Comparison of ENCODE assay signal across 8 mouse cellular contexts in genomic region chr17:50136060-50136459, GRCm38 (mm10). TPM values are rescaled to one million over a fixed set of nuclear protein-coding genes. Genes with fewer than 3 reads are reported as not detected.
DNase-seq lines count a peak whose midpoint lies in the region; ATAC-seq lines count a peak whose summit lies in the region.

No protein-coding gene starts in this region.

- 78% methylated on average over 9 of the region's 9 CpGs for WGBS in hindbrain, embryonic 14.5 days
- WGBS in hindbrain, embryonic 11.5 days, result 89% methylated on average over 9 of the region's 9 CpGs

- ATAC-seq in hindbrain, embryonic 14.5 days (ENCODE audit: low FRiP score), result peak; percentile 53; the same call in 1 of the 2 replicates
- no peak for ATAC-seq in hindbrain, embryonic 11.5 days (ENCODE audit: low FRiP score)
- ATAC-seq in common myeloid progenitor, adult 5-6 weeks (replicated peaks; ENCODE audit: low read depth, poor library complexity, severe bottlenecking), result peak; percentile 87
- peak; percentile 73 for ATAC-seq in megakaryocyte, adult 5-6 weeks (ENCODE audit: poor library complexity, severe bottlenecking)

- no peak overlapping the region for H3K4me3 ChIP-seq in hindbrain, embryonic 14.5 days (replicated peaks; ENCODE audit: low read length)
- H3K4me3 ChIP-seq in hindbrain, embryonic 11.5 days (ENCODE audit: low read depth, low read length), result no peak overlapping the region

- H3K9ac ChIP-seq in hindbrain, embryonic 14.5 days, result no peak overlapping the region
- H3K9ac ChIP-seq in hindbrain, embryonic 11.5 days (ENCODE audit: low read depth, low read length), result no peak overlapping the region

- no peaks in the 10 kb centered on the region for H3K9me3 ChIP-seq in hindbrain, embryonic 14.5 days (ENCODE audit: control insufficient read depth, low read length)
- no peaks in the 10 kb centered on the region for H3K9me3 ChIP-seq in hindbrain, embryonic 11.5 days (ENCODE audit: control insufficient read depth, low read length)

- no peaks in the 10 kb centered on the region for H3K27me3 ChIP-seq in hindbrain, embryonic 14.5 days (ENCODE audit: control insufficient read depth, insufficient read depth, low read length)
- H3K27me3 ChIP-seq in hindbrain, embryonic 11.5 days (ENCODE audit: control insufficient read depth, insufficient read depth, low read length), result no peaks in the 10 kb centered on the region

- H3K4me2 ChIP-seq in hindbrain, embryonic 14.5 days (replicated peaks), result no peak overlapping the region
- H3K4me2 ChIP-seq in hindbrain, embryonic 11.5 days (replicated peaks; ENCODE audit: low read depth, low read length), result no peak overlapping the region

- DNase-seq in hindbrain, embryonic 14.5 days (ENCODE audit: low spot score), result no peak
- DNase-seq in hindbrain, embryonic 11.5 days (ENCODE audit: low spot score), result no peak
- DNase-seq in kidney, postnatal 36 days, result peak; percentile 77 to 81
- DNase-seq in ovary, postnatal 36 days (ENCODE audit: low spot score), result no peak
- DNase-seq in frontal cortex, postnatal 25 days (ENCODE audit: low spot score in 2 of 2), result no peak
- DNase-seq in cerebellum, postnatal 4 days (ENCODE audit: low spot score in 2 of 2), result no peak

- no peaks in the 10 kb centered on the region for H3K36me3 ChIP-seq in hindbrain, embryonic 14.5 days (replicated peaks; ENCODE audit: control insufficient read depth, insufficient read depth)
- H3K36me3 ChIP-seq in hindbrain, embryonic 11.5 days (ENCODE audit: control insufficient read depth, insufficient read depth, low read length), result no peaks in the 10 kb centered on the region

- H3K27ac ChIP-seq in hindbrain, embryonic 14.5 days, result no peak overlapping the region
- no peak overlapping the region for H3K27ac ChIP-seq in hindbrain, embryonic 11.5 days (ENCODE audit: low read depth, low read length)

- H3K4me1 ChIP-seq in hindbrain, embryonic 14.5 days (replicated peaks; ENCODE audit: control insufficient read depth, insufficient read depth, low read length), result no peaks in the 10 kb centered on the region
- H3K4me1 ChIP-seq in hindbrain, embryonic 11.5 days (replicated peaks; ENCODE audit: control insufficient read depth, insufficient read depth, low read length), result no peaks in the 10 kb centered on the region

RNA-seq across cellular contexts. Expression of gene Rftn1, which starts 54.4 kb away (rescaled TPM):
- 21.0 and 23.0 TPM in 2 replicates for polyA plus RNA-seq in hindbrain, embryonic 14.5 days (2014; fragmentation: Nextera tagmentation; extraction: Ambion mirVana)
- 5.3 and 5.6 TPM in 2 replicates for polyA plus RNA-seq in hindbrain, embryonic 11.5 days (2014; fragmentation: Nextera tagmentation; extraction: Ambion mirVana)
- total RNA-seq in common myeloid progenitor, adult 5-6 weeks (2017), result 37.4 and 43.0 TPM in 2 replicates
- 12.0 and 13.0 TPM in 2 replicates for total RNA-seq in megakaryocyte, adult 5-6 weeks (2015)
- 23.1 and 29.0 TPM in 2 replicates for total RNA-seq in megakaryocyte, adult 5-6 weeks (2017)

Comparison
In these comparisons a context has a peak if more than half of its experiments do, and no peak if none do; other contexts are left out.
1. DNase-seq: peak in kidney, postnatal 36 days (2 of 2); none in hindbrain, embryonic 14.5 days (single experiment), hindbrain, embryonic 11.5 days (single experiment), ovary, postnatal 36 days (single experiment), frontal cortex, postnatal 25 days (0 of 2) and cerebellum, postnatal 4 days (0 of 2).